Mouse (Mus musculus) cerebellum, postnatal 36 days (tissue): ENCODE results near the gene Tmem132e.

Source experiments
- DNase-seq, 2 experiments: peaks; one replicate each; pipeline ENCODE4 v3.0.0; 2021 to 2022; ENCODE audit warnings: mixed read lengths in 2 of 2

Gene Tmem132e

DNA sequence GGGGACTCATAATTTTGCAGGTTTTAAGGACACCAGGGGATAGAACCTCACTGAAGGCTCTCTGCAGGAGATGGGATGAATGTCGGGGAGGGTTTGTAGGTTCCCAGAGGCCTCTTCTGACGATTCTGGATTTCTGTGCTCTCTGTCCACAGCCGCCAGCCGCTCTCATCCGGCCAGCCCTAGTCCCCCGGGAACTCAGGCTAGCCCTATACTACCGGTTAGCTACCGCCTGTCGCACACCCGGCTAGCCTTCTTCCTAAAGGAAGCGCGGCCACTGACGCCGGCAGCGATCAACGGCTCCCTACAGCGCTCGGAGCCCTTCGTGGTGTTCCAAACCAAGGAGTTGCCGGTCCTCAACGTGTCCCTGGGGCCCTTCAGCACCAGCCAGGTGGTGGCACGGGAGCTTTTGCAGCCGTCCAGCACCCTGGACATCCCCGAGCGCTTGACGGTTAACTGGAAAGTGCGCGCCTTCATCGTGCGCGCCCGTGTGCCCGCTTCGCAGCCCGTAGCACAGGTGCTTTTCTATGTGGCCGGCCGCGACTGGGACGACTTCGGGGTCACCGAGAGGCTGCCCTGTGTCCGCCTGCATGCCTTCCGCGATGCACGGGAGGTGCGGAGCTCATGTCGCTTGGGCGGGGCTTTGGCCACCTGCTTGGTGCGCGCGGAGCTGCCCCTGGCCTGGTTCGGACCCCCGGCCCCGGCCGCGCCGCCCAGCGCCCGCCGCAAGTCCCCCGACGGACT is 45.6 kb downstream of the Tmem132e start:
- DNase-seq = no peak

DNA sequence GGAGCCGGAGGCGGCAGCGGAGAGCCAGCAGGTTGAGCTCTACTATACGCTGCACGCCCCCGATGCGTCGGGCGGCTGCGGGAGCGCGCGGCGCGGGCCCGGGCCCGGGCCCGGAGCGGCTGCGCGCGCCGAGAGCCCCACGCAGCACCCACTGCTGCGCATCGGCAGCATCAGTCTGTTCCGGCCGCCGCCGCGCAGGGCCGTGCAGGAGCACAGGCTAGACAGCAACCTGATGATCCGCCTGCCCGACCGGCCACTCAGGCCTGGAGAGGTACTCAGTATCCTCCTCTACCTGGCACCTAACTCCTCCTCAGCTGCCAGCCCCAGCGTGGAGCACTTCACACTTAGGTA is 46.1 kb downstream of the Tmem132e start:
- DNase-seq = no peak

DNA sequence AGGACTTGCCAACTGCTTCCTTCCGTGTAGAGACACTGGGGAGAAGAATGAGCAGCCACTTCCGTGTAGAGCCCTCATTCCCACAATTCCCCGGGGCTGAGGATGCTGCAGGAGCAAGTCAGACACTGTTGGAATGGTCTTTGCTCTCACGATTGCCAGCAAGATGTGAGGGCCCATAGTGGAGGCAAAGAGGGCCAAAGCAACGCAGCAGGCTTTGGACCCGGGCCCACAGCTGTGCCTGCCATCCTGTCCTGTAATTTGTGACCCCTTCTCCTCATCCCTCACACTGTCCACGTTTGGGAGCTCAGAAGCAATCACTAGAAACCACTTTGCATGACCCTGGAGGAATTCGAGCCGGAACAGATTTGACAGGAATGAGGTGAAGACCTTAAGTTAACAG is 59.8 kb downstream of the Tmem132e start:
- DNase-seq = no peak

DNA sequence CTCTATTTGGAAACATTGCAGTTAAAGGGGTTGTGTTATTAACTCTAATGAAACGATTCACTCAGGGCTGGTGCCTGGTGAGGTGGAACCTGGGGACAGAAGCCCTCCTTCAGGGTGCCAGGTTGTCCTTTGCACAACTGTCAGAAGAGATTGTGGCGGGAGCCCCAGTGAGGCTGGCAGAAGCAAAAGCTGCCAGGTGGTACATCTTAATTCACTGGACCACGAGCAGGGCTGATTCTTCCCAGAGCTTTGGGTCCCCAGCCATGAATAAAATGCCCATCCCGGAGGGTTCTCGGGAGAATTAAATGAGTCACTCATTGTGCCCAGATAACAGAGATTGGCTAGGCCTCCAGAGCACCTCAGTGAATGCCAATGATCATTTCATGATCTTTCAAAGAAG is 63.8 kb downstream of the Tmem132e start:
- no peak for DNase-seq

DNA sequence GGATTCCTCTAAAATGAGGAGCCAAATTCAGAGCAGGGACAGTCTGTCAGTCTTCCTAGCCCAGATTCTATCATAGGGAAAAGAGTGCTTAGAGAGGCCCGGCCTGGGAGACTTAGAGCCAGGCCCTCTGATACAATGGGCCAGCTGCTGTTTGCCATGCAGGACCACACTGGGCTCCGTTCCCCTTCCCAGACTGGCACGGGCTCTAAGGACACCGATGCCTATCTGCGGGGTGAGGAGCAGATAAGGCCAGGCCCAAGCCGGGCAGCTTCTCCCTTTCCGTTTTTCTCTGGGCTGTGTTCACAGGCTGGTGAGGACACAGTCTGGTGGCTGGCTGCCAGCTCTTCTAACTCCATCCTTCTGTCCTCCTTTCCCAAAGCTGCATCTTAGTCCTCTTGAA is 64.5 kb downstream of the Tmem132e start:
- DNase-seq = peak; percentile 23 to 24

DNA sequence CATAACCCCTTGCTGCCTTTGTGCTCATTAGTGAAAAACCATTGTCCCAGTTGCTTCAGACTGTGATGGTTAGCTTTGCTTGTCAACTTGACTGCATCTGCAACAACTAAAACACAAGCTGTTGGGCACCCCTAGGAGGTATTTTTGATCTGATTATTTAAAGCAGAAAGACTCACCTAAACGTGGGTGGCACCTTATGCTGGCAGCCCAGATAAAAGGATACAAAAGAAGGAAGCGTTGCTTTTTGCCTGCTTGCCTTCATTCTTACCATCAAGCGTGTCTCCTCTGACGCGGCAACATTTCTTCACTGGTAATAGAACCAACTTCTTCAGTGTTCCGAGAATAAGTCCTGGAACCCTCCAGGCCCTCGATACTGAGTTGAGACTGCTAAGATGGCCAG is 72.6 kb downstream of the Tmem132e start:
- no peak for DNase-seq

DNA sequence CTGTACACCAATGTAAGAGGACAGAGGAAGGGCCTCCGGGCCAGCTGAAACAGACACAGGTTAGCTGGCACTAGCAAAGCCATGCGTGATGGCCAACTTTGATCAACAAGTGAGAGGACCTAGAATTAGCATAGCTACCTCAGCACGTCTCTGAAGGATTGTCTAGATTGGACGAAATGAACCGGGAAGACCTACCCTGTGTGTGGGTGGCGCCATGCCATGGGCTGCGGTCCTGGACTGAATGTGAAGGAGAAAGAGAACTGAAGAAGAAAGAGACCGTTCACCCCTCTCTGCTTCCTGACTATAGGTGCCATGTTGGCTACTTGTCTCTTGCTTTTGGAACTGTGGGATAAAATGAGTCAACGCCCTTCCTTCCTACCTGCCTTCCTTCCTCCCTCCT is 76.8 kb downstream of the Tmem132e start:
- no peak for DNase-seq

DNA sequence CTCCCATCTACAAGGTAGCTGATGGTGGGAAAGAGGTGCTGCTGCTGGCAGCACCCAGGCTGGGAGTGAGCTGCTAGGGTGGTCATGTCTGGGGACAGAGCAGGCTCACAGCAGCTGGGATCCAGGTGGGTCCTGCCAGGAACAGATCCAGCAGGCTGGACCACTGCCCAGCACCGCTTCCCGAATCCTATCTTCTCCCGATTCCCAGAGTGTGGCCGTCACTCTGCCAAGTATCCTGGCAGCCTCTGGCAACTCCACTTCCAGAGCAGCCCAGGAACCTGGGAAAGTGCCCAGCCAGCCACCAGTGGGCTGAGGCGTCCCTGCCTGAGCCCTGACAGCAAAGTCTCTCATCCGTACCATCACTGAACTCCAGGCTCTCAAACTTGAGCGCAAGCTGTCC is 78.5 kb downstream of the Tmem132e start:
- DNase-seq = peak; percentile 68 to 72

DNA sequence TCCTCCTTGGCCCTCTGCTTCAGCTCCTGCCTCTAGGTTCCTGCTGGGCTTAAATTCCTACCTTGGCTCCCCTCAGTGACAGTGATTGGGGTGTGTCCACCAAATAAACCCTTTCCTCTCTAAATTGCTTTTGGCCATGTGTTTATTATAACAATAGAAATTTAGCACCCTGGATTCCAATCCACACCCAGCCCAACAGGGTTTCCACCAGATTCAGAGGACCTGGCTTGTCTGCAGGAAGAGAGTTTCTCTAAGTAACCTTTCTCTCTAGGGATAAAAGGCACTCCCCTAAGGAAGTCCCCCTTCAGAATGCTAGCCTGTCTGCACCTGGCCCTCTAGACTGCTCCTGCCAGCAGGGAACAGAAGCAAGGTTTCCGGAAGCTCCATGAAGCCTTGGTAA is 82.4 kb downstream of the Tmem132e start:
- no peak for DNase-seq

DNA sequence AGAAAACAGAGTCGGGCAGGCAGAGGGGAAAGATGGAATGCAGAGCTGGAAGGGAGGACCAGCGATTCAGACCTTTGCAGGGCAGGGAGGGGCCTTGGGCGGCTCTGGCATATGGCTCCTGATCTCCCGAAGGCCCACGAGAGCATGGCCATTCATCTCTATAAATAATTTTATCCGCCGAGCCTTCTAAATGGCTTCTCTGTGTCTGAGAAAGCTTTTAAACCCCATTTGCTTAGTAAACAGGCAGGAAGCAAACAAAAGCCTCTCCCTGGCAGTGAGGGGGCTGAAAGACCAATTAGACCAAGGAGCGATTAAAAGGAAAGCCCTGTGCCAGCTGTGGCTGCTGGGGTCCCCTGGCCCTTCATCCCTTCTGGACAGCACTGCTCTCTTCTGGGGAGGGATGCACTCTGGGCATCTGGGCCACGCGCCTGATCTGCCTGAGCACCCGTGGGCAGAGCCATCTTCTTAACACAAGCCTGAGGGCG is 84.5 kb downstream of the Tmem132e start:
- DNase-seq = no peak

DNA sequence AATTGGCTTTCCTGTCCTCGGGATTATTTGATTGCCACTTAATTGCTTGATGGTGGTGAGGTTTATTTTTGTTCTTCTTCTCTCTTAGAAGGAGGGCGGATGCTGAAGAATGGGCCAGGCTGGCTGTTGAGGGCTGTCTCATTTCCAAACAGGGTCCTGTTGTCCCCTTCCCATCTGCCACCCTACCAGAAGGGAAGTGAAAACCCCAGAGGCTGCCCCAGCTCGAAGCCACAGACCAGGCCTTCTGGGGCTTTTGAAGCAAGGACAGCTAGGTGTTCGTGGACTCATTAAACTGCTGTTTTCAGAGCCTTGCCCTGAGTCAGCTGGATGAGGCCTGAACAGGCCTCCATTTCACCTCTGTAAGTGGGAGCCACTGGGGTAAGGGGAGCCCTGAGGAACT is 87.4 kb downstream of the Tmem132e start:
- DNase-seq = no peak

DNA sequence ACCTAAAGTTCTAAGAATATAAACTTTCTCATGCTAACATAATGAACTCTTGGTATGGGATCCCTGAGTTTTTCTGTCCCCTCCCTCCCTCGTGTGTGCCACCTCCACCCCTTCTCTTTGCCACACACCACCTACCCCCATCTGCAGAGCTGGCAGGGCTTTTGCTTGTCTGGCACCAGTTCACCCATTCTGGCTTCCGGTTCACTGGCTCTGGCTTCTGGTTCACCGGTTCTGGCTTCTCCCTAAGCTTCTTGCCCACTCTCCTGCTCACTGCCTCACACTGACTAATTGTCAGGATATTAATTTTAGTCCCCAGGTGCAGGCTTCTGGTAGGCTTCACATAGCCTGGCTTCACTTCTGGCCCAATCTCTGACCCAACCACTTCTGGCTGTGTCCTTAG is 88.7 kb downstream of the Tmem132e start:
- DNase-seq = no peak

DNA sequence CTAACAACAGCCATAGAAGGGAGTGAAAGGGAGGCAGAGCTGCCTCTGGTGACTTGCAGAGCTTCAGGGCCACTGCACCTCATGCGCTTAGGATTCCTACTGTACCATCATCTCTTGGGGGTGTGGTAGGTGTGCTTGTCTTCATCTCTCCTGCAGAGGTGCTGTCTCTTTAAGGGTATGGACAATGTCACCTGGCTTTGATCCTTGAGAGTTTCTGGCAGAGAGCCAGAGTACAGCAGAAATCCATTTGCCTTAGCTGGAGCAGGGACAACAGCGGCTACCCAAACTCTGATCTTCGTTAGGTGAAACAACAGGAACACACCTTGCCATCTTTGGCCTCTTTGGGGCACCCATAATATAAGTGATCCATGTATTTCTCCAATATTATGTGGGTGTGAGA is 92.2 kb downstream of the Tmem132e start:
- DNase-seq = peak; percentile 23 to 34

DNA sequence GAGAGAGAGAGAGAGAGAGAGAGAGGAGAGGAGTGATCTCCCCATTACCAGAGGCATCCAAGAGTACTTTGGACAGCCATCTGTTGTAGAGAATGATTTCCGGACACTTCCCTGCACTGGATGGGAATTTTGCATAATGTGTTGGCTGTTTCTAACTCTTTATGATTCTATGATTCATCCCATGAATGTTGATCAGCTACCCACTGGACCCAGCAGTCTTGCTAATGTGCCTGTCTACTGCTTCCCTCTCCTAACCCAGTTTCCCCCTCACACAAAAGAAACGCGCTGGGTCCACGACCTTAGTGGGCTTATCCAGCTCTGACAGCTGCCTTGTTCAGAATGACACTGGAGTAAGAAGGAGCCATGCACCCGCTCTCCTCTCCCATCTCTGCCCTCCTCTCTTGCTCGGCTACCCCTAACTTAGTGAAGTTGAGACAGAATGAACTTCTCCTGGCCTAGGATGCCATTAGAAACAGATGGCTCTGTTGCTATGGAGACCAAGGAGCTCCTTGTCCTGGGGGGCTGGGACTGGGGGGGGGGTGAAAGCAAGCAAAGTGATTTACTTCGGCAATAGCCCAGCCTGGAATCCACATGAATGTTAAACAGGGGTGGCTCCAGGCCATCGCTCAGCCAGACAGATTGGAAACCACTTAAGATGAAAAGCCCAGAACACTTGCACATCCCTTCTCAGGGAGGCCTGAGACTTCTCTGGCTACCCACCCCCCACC is 98.8 kb downstream of the Tmem132e start:
- DNase-seq = no peak

DNA sequence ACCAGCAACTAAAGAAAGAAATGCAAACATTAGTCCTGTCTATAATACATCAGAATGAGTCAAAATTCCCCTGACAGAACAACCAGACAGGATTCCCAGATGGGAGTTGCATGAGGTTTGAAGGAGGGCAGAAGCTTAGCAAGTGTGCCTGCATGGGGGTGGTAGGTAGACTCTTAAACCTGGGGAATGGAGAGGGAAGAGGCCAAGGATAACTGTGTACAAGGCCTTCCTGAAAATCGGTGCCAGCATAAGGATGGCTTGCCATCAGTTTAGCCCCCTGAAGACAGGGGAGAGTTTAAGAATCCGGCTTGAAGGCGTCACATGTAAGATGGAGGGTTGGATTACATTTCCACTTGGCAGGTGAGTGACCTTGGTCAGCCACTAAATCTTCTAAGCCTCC is 102.2 kb downstream of the Tmem132e start:
- DNase-seq = no peak
